Mouse (Mus musculus) hindbrain, embryonic 10.5 days (tissue): ENCODE measurements around the gene Srp72. TPM values are rescaled to one million over a fixed set of nuclear protein-coding genes. Genes with fewer than 3 reads are reported as not detected.
"Not testable (repeated sequence)": the region's sequence is repeated elsewhere in the genome, so short reads cannot be mapped to it uniquely, and the experiment has no call there.

Experiments
- DNase-seq: peaks from one replicate; pipeline ENCODE4 v3.0.0-alpha.2; 2017; ENCODE audit warnings: low spot score
- H3K27ac ChIP-seq: fragments of 300-500 bp; sonication (generic); 2 replicates; pipeline ENCODE4 v1.5.1; 2016; ENCODE audit warnings: mild to moderate bottlenecking, moderate library complexity
- H3K27me3 ChIP-seq: fragments of 300-500 bp; sonication (generic); 2 replicates; pipeline ENCODE4 v1.6.1; 2016; ENCODE audit warnings: mild to moderate bottlenecking; ENCODE audit not compliant: poor library complexity, insufficient read depth, severe bottlenecking
- H3K36me3 ChIP-seq: fragments of 300-500 bp; sonication (generic); 2 replicates; pipeline ENCODE4 v1.6.1; 2016; ENCODE audit warnings: mild to moderate bottlenecking, moderate library complexity
- H3K4me1 ChIP-seq: fragments of 300-500 bp; sonication (generic); replicated peaks from 2 replicates; pipeline ENCODE4 v1.6.1; 2016; ENCODE audit warnings: mild to moderate bottlenecking
- H3K4me3 ChIP-seq: fragments of 300-500 bp; sonication (generic); 2 replicates; pipeline ENCODE4 v1.5.1; 2016; ENCODE audit warnings: mild to moderate bottlenecking, moderate library complexity
- H3K9me3 ChIP-seq: fragments of 300-500 bp; sonication (generic); 2 replicates; pipeline ENCODE4 v1.6.1; 2016; ENCODE audit warnings: mild to moderate bottlenecking, moderate library complexity
- WGBS: fragments of 180-500 bp; shearing (Covaris S2); methylation state at CpG from one replicate; pipeline ENCODE4 v1.1.7; 2016; 5-methylcytosine and 5-hydroxymethylcytosine counted together
- polyA plus RNA-seq: library from polyadenylated mRNA; unstranded; fragments of >200 nt; fragmentation: Nextera tagmentation; extraction: Ambion mirVana; gene quantifications from 2 replicates; pipeline ENCODE4 v1.2.1, GENCODE M21; 2016

Gene Srp72
- polyA plus RNA-seq, 1 experiment from 2014 or later, result 68.9 TPM

DNA sequence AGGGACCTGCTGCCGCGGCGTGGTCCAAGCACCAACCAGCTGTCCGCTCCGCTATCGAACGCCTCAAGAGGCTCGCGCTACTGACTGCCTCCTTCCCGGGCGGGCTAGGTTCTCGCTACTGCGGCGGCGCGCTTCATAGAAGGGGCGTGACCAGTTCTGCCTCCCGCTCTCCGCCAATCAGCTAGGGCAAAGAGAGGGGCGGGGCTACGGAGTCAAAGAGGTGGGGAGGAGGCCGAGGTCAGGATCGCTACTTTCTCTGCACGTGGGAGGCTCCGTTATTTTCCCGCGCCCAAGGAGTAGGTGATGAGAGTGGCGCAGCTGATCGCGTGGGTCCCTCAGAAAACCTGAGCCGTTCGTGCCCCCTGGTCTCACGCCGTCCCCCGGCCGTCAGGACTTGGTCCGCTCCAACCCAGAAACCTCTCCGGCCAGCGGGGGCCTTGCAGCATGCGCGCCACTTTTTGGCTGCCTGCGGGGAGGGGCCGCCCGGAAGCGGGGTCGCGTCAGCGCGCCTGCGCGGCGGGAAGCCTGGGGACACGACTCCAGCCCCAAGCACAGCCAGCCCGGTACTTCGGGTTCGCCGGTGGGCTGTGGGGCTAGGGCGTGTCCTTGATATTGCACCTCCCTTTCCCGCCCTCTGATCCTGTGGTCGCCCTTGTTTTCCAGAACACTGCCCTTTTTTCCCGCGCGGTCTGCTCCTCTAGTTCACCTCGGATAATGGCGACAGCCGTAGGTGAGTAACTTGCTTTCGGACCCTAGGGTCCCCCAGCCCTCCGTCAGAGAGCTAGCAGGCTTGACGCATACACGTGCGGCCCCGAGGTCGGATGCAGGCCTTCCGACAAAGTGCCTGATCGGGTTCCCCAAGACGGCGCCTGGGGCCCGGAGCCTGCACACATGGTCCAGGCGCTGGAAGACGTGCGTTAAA is 23.1 kb upstream of the Srp72 start, which contains the start of the genes Paics and Ppat:
Gene Paics (plus strand): TSS at position 202 of the 922 bp plus-strand sequence.
Gene Ppat (minus strand): TSS at position 473 of the 922 bp plus-strand sequence.
- DNase-seq, result peak; percentile 99
- peak within 1 kb of the TSS; percentile 68 for H3K4me3 ChIP-seq
- H3K36me3 ChIP-seq, result peaks cover 59% of the 10 kb centered on the region
- under 1% methylated on average over 81 of the region's 81 CpGs for WGBS
- H3K27me3 ChIP-seq, result no peaks in the 10 kb centered on the region
- peaks cover 50% of the 10 kb centered on the region for H3K4me1 ChIP-seq
- H3K9me3 ChIP-seq, result no peaks in the 10 kb centered on the region
- H3K27ac ChIP-seq, result peak within 1 kb of the TSS; percentile 92

DNA sequence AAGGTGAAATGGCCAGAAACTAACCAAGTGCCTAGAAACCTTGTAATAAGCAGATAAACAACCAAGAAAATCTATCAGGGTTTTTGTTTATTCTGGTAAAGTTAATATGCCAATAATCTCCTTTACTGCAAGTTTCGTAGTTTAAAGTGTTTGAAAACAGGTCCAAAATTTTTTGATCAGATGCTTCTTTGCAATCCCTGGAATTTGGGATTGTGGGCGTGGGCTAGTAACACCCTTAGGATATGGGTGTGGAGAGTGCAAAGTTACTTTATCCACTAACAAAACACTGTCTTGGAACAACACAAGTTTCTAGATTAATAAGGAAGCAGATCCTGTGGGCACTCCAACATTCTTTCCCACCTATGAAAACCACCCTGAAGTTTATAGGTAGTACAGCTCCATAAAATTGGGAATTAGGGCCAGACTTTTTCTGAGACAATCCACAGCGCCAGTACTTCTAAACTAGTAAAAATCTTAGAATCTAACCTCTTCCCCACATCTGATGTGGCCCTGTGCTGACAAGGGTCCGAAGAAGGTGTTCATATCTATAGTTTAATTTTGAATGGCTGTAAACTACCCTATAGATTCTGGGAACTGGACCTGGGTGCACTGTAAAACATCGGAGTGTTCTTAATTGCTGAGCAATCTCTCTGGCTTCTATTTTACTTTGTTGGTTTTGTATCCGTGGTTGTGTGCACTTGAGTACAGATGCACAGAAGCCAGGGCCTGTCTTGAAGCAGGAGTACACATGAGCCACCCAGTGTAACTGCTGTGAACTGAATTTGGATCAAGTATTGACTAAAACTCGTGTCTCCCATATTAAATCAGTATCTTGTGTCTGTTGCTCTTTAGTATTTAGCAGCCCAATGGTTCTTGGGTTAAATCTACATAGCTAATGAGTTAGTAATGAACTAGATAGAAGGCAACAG is 22.1 kb upstream of the Srp72 start:
- peak overlapping the region; percentile 92 for H3K27ac ChIP-seq
- 26% methylated on average over 7 of the region's 7 CpGs for WGBS
- no peak for DNase-seq
- H3K36me3 ChIP-seq, result peaks cover 59% of the 10 kb centered on the region
- H3K9me3 ChIP-seq, result no peaks in the 10 kb centered on the region
- peak overlapping the region; percentile 68 for H3K4me3 ChIP-seq
- peaks cover 46% of the 10 kb centered on the region for H3K4me1 ChIP-seq
- H3K27me3 ChIP-seq, result no peaks in the 10 kb centered on the region

DNA sequence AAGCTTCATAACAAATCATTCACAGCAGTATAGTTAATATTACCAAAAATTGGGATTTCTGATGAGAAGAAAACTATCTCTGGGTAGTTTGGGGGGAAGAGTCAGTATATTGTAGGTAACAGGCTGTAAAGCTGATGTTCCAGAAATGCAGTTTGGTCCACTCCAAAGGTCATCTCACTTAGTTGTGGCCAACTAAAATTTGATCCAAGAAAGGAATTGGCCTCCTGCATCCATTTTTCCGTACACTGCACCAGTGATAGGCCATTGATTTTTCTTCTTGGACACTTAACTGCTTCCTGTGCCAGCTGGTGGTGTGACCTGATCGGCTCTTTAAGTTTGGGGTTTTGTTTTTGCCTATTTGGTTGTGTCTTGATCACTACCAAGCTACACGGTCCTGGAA is 20.7 kb upstream of the Srp72 start:
- WGBS, result 84% methylated on average over 3 of the region's 3 CpGs

DNA sequence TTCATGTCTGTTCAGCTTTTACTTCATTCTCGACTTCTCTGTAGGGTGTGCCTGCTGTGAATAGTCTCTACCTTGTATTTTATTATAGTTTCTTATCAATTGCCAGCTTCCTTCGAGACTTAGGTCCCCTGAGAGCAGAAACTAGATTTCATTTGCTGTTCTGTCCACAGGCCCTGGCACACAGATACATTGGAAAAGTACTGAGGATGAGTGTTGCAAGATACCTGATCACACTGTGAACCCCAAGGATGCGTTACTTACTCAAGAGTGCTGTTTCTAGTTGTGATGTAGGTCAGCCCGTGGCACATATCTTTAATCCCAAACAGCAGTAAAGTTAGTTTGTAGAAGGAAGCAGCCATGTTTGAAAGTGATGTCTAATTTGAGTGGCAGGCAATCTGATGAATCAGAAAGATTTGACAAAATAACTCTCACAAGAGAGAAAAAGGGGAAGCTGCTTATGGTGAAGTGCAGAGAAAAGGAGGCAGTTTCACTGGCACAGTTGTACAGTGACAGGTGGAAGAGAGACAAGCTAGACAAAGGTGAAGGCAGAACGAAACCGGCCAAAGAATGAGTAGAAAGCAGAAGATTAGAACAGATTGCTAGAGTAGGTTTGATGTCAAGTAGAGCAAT is 20.1 kb upstream of the Srp72 start:
- no peaks in the 10 kb centered on the region for H3K27me3 ChIP-seq
- H3K4me3 ChIP-seq, result 0 out of 2 replicates have a peak overlapping the region, but pooled peaks have one; percentile 0
- no peaks in the 10 kb centered on the region for H3K9me3 ChIP-seq
- H3K27ac ChIP-seq, result no peak overlapping the region
- WGBS, result 90% methylated on average over 6 of the region's 6 CpGs
- H3K36me3 ChIP-seq, result peaks cover 59% of the 10 kb centered on the region
- DNase-seq, result no peak
- peaks cover 33% of the 10 kb centered on the region for H3K4me1 ChIP-seq

More for the DNA sequence above, 20.7 kb upstream of the Srp72 start:
- Histone ChIP-seq H3K9me3 (no peaks in the 10 kb centered on the region), H3K27me3 (no peaks in the 10 kb centered on the region), H3K27ac (no peak overlapping the region), H3K4me3 (0 out of 2 replicates have a peak overlapping the region, but pooled peaks have one; percentile 68), H3K36me3 (peaks cover 59% of the 10 kb centered on the region), H3K4me1 (peaks cover 36% of the 10 kb centered on the region)
- no peak for DNase-seq

DNA sequence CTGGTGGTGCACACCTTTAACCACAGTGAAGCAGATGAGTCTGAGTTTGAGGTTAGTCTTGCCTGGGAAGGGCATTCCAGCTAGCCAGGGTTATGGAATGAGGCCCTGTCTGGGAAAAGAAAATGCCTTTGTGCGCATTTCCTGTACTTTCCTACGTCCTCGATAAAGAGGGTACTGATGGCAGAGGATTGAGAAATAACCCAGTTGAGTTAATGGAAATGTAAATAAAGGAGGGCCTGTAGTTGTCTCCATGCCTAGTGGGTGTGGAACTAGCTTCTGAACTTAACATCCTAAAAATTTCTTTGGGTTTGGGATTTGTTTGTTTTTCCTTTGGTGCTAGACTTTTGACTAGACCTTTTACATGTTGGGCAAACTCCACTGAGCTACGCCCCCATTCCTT is 19.0 kb upstream of the Srp72 start:
- H3K36me3 ChIP-seq, result peaks cover 66% of the 10 kb centered on the region
- H3K4me1 ChIP-seq, result peaks cover 22% of the 10 kb centered on the region
- no peak overlapping the region for H3K4me3 ChIP-seq
- DNase-seq, result no peak
- H3K9me3 ChIP-seq, result no peaks in the 10 kb centered on the region
- 88% methylated on average over 4 of the region's 4 CpGs for WGBS
- no peak overlapping the region for H3K27ac ChIP-seq
- no peaks in the 10 kb centered on the region for H3K27me3 ChIP-seq

DNA sequence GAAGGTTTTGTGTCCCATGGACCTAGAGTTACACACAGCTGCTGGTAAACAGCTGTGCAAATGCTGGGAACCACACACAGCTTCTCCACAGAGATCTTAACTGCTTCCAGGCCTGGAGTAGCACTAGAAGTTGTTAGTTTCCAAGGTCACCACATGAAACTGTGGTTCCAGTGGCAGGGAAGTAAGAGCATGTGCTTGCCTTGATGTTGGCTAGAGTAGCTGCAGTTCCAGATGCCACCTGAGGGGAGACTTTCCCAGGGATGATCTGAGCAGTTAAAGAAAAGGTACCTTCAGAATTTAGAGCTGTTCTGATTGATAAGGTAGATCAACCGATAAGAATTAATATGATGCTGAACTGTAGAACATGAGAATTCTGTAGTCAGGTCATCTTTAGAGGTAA is 16.5 kb upstream of the Srp72 start:
- H3K27me3 ChIP-seq, result no peaks in the 10 kb centered on the region
- peaks cover 91% of the 10 kb centered on the region for H3K36me3 ChIP-seq
- no peak overlapping the region for H3K27ac ChIP-seq
- no peak overlapping the region for H3K4me3 ChIP-seq
- peaks cover 14% of the 10 kb centered on the region for H3K4me1 ChIP-seq
- no peaks in the 10 kb centered on the region for H3K9me3 ChIP-seq
- WGBS, result 98% methylated on average over 1 of the region's 1 CpGs
- no peak for DNase-seq

DNA sequence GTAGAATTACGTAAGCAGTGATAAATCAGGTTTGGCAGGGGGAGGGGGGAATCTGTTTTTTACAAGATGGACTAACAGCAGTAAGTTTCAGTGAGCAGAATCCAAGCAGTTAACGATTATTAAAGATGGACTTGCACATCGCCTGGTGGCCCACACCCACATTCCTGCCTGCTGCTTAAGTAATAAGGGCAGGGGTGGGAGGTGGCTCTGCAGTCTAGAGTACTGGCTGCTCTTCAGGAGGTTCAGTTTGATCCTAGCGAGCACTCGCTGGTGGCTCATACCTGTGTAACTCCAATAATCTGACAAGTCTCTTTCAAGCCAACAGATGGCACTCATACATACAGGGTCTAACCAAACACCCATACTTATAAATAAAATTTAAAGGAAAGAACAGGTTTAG is 14.9 kb upstream of the Srp72 start:
- no peaks in the 10 kb centered on the region for H3K27me3 ChIP-seq
- WGBS, result 92% methylated on average over 5 of the region's 5 CpGs
- H3K4me3 ChIP-seq, result no peak overlapping the region
- H3K36me3 ChIP-seq, result peaks cover 99% of the 10 kb centered on the region
- no peak overlapping the region for H3K27ac ChIP-seq
- no peaks in the 10 kb centered on the region for H3K4me1 ChIP-seq
- DNase-seq, result no peak
- H3K9me3 ChIP-seq, result no peaks in the 10 kb centered on the region

DNA sequence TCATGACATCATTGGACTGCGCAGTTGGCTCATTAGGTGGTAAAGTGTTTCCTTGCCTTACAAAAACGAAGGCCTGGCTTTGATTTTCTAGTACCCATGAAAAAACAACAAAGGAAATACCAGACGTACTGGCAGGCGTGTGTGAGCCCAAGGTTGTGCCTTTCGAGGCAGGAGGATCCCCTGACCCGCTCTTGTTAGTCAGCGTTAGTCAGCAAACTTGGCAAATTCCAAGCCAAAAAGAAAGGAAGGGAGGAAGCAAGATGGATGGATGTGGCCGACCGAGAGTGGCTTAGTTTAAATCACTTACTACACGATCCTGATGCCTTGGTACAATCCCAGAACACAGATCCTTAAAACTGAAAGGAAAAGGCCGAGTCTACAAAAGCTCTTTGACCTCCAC is 11.9 kb upstream of the Srp72 start:
- H3K36me3 ChIP-seq, result peaks cover 99% of the 10 kb centered on the region

DNA sequence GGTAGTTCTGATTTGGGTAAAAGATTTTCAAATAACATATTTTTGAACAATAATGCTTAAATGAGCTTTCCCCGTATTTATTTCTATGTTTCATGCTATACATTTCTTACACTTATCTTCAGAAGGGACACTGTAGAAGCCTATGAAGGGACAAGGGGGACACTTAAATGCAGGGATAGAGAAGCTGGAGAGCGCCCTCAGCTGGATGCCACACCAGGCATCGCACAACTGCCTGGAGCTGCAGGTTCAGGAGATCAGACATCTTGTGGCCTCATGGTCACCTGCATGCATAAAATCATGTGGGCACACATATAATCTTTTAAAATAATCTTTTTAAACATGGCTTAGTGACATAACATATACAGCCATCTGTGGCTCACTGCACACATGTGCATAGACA is 9.8 kb upstream of the Srp72 start:
- Histone ChIP-seq H3K9me3 (no peaks in the 10 kb centered on the region), H3K4me3 (no peak overlapping the region), H3K4me1 (no peaks in the 10 kb centered on the region), H3K27ac (no peak overlapping the region), H3K36me3 (peaks cover 99% of the 10 kb centered on the region), H3K27me3 (no peaks in the 10 kb centered on the region)
- no peak for DNase-seq
- 93% methylated on average over 3 of the region's 3 CpGs for WGBS

More for the DNA sequence above, 11.9 kb upstream of the Srp72 start:
- Histone ChIP-seq H3K27me3 (no peaks in the 10 kb centered on the region), H3K9me3 (no peaks in the 10 kb centered on the region), H3K4me3 (no peak overlapping the region), H3K4me1 (no peaks in the 10 kb centered on the region), H3K27ac (no peak overlapping the region)
- WGBS, result 84% methylated on average over 11 of the region's 11 CpGs
- DNase-seq, result no peak

DNA sequence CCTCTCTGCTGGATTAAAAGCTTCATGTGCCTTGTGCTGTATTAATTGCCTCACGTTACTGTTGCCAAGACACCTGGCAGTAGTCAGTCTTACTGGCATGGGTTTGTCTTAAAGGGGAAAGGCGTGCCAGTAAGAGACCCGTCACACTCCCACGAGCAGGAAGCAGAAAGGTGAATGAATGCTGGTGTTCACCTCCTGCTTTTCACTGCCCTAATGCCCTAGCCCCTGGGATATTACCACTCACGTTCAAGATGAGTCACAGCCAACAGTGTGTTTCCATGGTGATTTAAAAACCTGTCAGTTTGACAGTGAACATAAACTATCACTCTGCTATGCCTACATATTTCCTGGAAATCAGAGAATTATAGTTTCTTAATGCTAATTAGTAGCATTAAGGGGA is 5.2 kb upstream of the Srp72 start:
- no peak overlapping the region for H3K4me3 ChIP-seq
- no peaks in the 10 kb centered on the region for H3K9me3 ChIP-seq
- H3K36me3 ChIP-seq, result peaks cover 77% of the 10 kb centered on the region
- WGBS, result 87% methylated on average over 5 of the region's 5 CpGs
- no peaks in the 10 kb centered on the region for H3K27me3 ChIP-seq
- H3K4me1 ChIP-seq, result peaks cover 9% of the 10 kb centered on the region
- H3K27ac ChIP-seq, result no peak overlapping the region
- DNase-seq, result no peak

DNA sequence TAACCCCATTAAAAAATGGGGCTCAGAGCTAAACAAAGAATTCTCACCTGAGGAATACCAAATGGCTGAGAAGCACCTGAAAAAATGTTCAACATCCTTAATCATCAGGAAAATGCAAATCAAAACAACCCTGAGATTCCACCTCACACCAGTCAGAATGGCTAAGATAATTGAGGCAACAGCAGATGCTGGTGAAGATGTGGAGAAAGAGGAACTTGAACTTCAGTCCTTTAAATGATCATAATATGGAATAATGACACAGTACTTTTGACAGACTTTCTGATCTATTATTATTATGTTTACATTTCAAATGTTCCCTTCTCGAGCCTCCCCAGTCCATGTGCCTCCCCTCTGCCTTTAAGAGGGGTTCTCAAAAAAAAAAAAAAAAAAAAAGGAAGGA is 3.4 kb upstream of the Srp72 start:
- not testable (repeated sequence) for H3K27ac ChIP-seq, H3K27me3 ChIP-seq, DNase-seq, H3K9me3 ChIP-seq, H3K4me3 ChIP-seq
- peaks cover 58% of the 10 kb centered on the region for H3K36me3 ChIP-seq
- 80% methylated on average over 1 of the region's 1 CpGs for WGBS
- H3K4me1 ChIP-seq, result peaks cover 17% of the 10 kb centered on the region

DNA sequence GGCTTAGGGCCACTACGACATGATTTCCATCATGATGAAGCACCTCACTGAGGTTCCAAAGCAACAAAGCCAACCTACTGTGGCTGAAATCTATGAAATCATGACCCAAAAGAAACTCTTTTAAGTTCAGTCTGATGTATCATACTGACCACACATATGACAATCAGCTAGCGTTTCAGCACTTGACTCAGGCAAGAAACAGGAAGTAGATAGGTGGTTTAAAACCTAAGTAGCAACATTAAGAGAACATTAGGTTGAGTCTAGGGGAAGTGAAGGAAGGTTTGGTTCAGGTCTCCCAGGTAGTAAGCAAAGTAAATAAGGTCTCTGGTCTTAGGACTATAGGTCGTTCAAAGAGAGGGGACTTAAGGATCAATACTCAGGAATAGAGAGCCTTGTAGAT is 995 bp upstream of the Srp72 start:
- no peaks in the 10 kb centered on the region for H3K27me3 ChIP-seq
- H3K4me1 ChIP-seq, result peaks cover 17% of the 10 kb centered on the region
- peaks cover 56% of the 10 kb centered on the region for H3K36me3 ChIP-seq
- peak overlapping the region; percentile 94 for H3K4me3 ChIP-seq
- WGBS, result 70% methylated on average over 3 of the region's 3 CpGs
- no peak for DNase-seq
- H3K9me3 ChIP-seq, result no peaks in the 10 kb centered on the region
- no peak overlapping the region for H3K27ac ChIP-seq
